Mouse (Mus musculus) spleen, adult 2 months (tissue): ENCODE measurements around the gene Bmp5. TPM values are rescaled to one million over a fixed set of nuclear protein-coding genes. Genes with fewer than 3 reads are reported as not detected.

Source experiments
- DNase-seq, 2 experiments: peaks; one replicate each; pipeline versions ENCODE4 v3.0.0 to v3.0.0-alpha.2; 2012 to 2021; ENCODE audit warnings: low spot score in 2 of 2, low read depth in 1 of 2
- H3K27ac ChIP-seq: fragments of 200-500 bp; 2 replicates; pipeline ENCODE4 v1.5.1; 2012; ENCODE audit warnings: low read length, inconsistent platforms; ENCODE audit not compliant: insufficient read depth
- H3K27me3 ChIP-seq: fragments of 200-500 bp; 2 replicates; pipeline ENCODE4 v1.6.1; 2012; ENCODE audit warnings: mild to moderate bottlenecking, moderate library complexity, low read length, inconsistent platforms; ENCODE audit not compliant: control insufficient read depth, insufficient read depth
- H3K36me3 ChIP-seq: fragments of 200-500 bp; 2 replicates; pipeline ENCODE4 v1.6.1; 2012; ENCODE audit warnings: mild to moderate bottlenecking, low read length, inconsistent platforms; ENCODE audit not compliant: control insufficient read depth, insufficient read depth
- H3K4me1 ChIP-seq: fragments of 200-500 bp; 2 replicates; pipeline ENCODE4 v1.6.1; 2011; ENCODE audit warnings: inconsistent platforms; ENCODE audit not compliant: control insufficient read depth, insufficient read depth, insufficient read length
- H3K4me3 ChIP-seq: fragments of 200-500 bp; 2 replicates; pipeline ENCODE4 v1.5.1; 2011; ENCODE audit warnings: mild to moderate bottlenecking, inconsistent platforms; ENCODE audit not compliant: insufficient read depth, insufficient read length; ENCODE audit errors: extremely low read depth
- CTCF ChIP-seq: fragments of 200-500 bp; IDR thresholded peaks from 2 replicates; pipeline ENCODE4 v1.5.1; 2011; ENCODE audit warnings: mild to moderate bottlenecking, inconsistent platforms; ENCODE audit not compliant: insufficient read depth, insufficient read length, insufficient replicate concordance; ENCODE audit errors: extremely low read depth
- POLR2A ChIP-seq: fragments of 200-500 bp; IDR thresholded peaks from 2 replicates; pipeline ENCODE4 v1.6.1; 2011; ENCODE audit warnings: low read depth, low read length, inconsistent platforms
- WGBS: fragments of 180-500 bp; shearing (Covaris S2); methylation state at CpG from one replicate; pipeline ENCODE4 v1.1.7; 2018; 5-methylcytosine and 5-hydroxymethylcytosine counted together
- polyA plus RNA-seq: library from polyadenylated mRNA; depleted of rRNA; stranded (reverse); fragments of >200 nt; gene quantifications from 2 replicates; pipeline ENCODE4 v1.2.3, GENCODE M21; 2012

Bmp5 gene
- polyA plus RNA-seq, 1 experiment, result not detected

- Histone ChIP-seq H3K27me3 (no peaks in the 10 kb centered on the region), H3K27ac (no peak overlapping the region), H3K4me1 (no peaks in the 10 kb centered on the region), H3K4me3 (no peak overlapping the region), H3K36me3 (no peaks in the 10 kb centered on the region)
- TF ChIP-seq CTCF, result no peak
- TF ChIP-seq POLR2A, result no peak
- WGBS, result 64% methylated on average over 7 of the region's 7 CpGs
- no peak for DNase-seq
Measured at GRCm38 (mm10) chr9:75870332-75871177, 95.4 kb downstream of the Bmp5 start.

- 70% methylated on average over 2 of the region's 2 CpGs for WGBS
- Histone ChIP-seq H3K4me1 (no peaks in the 10 kb centered on the region), H3K36me3 (no peaks in the 10 kb centered on the region), H3K27ac (no peak overlapping the region), H3K27me3 (no peaks in the 10 kb centered on the region), H3K4me3 (no peak overlapping the region)
- DNase-seq, result no peak
- TF ChIP-seq CTCF (no peak), POLR2A (no peak)
Measured at GRCm38 (mm10) chr9:75876333-75876732, 101.2 kb downstream of the Bmp5 start.

GRCm38 (mm10) chr9:75883481-75884190 is 108.5 kb downstream of the Bmp5 start:
- no peak for DNase-seq
- WGBS, result 85% methylated on average over 4 of the region's 4 CpGs
- no peak overlapping the region for H3K4me3 ChIP-seq
- H3K27ac ChIP-seq, result no peak overlapping the region
- no peaks in the 10 kb centered on the region for H3K27me3 ChIP-seq
- H3K4me1 ChIP-seq, result no peaks in the 10 kb centered on the region
- TF ChIP-seq POLR2A (no peak), CTCF (no peak)
- no peaks in the 10 kb centered on the region for H3K36me3 ChIP-seq

GRCm38 (mm10) chr9:75886801-75887544 is 111.8 kb downstream of the Bmp5 start:
- no peak overlapping the region for H3K4me3 ChIP-seq
- no peak overlapping the region for H3K27ac ChIP-seq
- H3K27me3 ChIP-seq, result no peaks in the 10 kb centered on the region
- no peak for TF ChIP-seq POLR2A
- no peak for TF ChIP-seq CTCF
- no peaks in the 10 kb centered on the region for H3K4me1 ChIP-seq
- no peaks in the 10 kb centered on the region for H3K36me3 ChIP-seq
- 93% methylated on average over 7 of the region's 7 CpGs for WGBS
- DNase-seq, result no peak

- H3K4me1 ChIP-seq, result no peaks in the 10 kb centered on the region
- H3K36me3 ChIP-seq, result no peaks in the 10 kb centered on the region
- TF ChIP-seq POLR2A (no peak), CTCF (no peak)
- WGBS, result 87% methylated on average over 8 of the region's 8 CpGs
- no peak overlapping the region for H3K4me3 ChIP-seq
- H3K27ac ChIP-seq, result no peak overlapping the region
- DNase-seq, result no peak
- no peaks in the 10 kb centered on the region for H3K27me3 ChIP-seq
Measured at GRCm38 (mm10) chr9:75896918-75897317, 121.8 kb downstream of the Bmp5 start.

GRCm38 (mm10) chr9:75898022-75898421 is 122.9 kb downstream of the Bmp5 start:
- TF ChIP-seq POLR2A (no peak), CTCF (no peak)
- no peaks in the 10 kb centered on the region for H3K36me3 ChIP-seq

More at GRCm38 (mm10) chr9:75898022-75898421, 122.9 kb downstream of the Bmp5 start:
- no peak overlapping the region for H3K4me3 ChIP-seq
- H3K27me3 ChIP-seq, result no peaks in the 10 kb centered on the region
- no peak overlapping the region for H3K27ac ChIP-seq
- no peaks in the 10 kb centered on the region for H3K4me1 ChIP-seq
- WGBS, result 91% methylated on average over 4 of the region's 4 CpGs
- no peak for DNase-seq
